Mouse (Mus musculus): ENCODE data around the gene Spint4. TPM values are rescaled to one million over a fixed set of nuclear protein-coding genes. Genes with fewer than 3 reads are reported as not detected.

Spint4 gene
- total and polyA plus RNA-seq, 2 experiments: not detected

DNA sequence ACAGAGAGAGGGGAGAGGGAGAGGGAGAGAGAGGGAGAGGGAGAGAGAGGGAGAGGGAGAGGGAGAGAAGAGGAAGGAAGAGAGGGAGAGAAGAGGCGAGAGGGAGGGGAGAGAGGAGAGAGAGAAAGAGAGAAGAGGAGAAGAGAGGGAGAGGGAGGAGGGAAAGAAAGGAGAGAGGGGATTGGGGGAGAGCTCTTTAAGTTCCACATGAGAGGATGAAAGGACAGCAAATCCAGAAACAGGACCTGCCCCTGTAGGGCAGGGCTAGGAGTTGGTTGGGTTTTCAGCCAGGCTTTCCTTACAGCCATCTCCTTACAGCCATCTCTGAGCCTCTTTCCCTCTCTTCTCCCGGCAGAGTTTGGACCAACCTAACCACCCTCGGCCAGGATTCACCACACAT, 13.5 kb upstream of the Spint4 start, which contains the start of gene Wfdc13:
TSS of gene Wfdc13 (plus strand) at position 301 of the 400 bp plus-strand sequence.
- H3K9ac ChIP-seq (ENCODE audit: low read depth, low read length): no peak within 1 kb of the TSS
- peaks cover 2% of the 10 kb centered on the region; the same call in 1 of the 2 replicates for H3K27me3 ChIP-seq (ENCODE audit: control insufficient read depth, insufficient read depth, low read length)
- no peaks in the 10 kb centered on the region for H3K36me3 ChIP-seq (ENCODE audit: control insufficient read depth, insufficient read depth, low read length)
- no peaks in the 10 kb centered on the region for H3K4me1 ChIP-seq (ENCODE audit: control insufficient read depth, insufficient read depth, low read length)
- H3K79me2 ChIP-seq (ENCODE audit: control insufficient read depth, insufficient read depth, low read length): no peaks in the 10 kb centered on the region
- no peak for DNase-seq (ENCODE audit: extremely low read depth, low read depth, low spot score)
- no peak within 1 kb of the TSS for H3K27ac ChIP-seq (replicated peaks; ENCODE audit: insufficient read depth, low read depth, low read length)
- no peak within 1 kb of the TSS for H3K4me3 ChIP-seq (ENCODE audit: insufficient read depth, low read depth, low read length)
- 60% methylated on average over 3 of the region's 3 CpGs for WGBS
- TF ChIP-seq POLR2A (IDR thresholded peaks at IDR 0.05; ENCODE audit: extremely low read depth, insufficient read depth, low read length) (no peak), CTCF (IDR thresholded peaks at IDR 0.05; ENCODE audit: low read depth, low read length) (no peak)

DNA sequence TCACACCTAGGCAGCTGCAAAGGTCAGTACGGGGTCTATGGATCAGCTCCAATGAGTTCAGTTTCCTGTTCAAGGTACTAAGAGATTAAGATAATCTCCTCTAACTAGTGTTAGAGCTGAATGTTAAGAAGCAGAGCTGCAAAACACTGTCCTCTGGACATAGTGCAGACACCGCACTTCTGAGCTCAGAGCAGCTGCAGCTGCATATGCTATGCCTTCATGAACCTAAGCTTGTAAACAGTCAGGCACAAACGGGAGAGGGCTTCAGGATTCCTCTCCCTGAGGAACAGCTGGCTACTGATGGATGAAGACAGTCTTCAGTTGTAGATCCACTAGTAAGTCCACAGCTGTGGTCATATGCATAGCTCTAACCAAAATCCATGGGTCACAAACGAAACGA, 2.7 kb downstream of the Spint4 start:
- no peak overlapping the region for H3K27ac ChIP-seq (replicated peaks; ENCODE audit: insufficient read depth, low read depth, low read length)
- H3K27me3 ChIP-seq (ENCODE audit: control insufficient read depth, insufficient read depth, low read length): no peaks in the 10 kb centered on the region
- no peak for DNase-seq (ENCODE audit: extremely low read depth, low read depth, low spot score)
- WGBS: 72% methylated on average over 5 of the region's 5 CpGs
- TF ChIP-seq POLR2A (IDR thresholded peaks at IDR 0.05; ENCODE audit: extremely low read depth, insufficient read depth, low read length) (no peak), CTCF (IDR thresholded peaks at IDR 0.05; ENCODE audit: low read depth, low read length) (no peak)
- H3K4me1 ChIP-seq (ENCODE audit: control insufficient read depth, insufficient read depth, low read length): no peaks in the 10 kb centered on the region
- no peaks in the 10 kb centered on the region for H3K79me2 ChIP-seq (ENCODE audit: control insufficient read depth, insufficient read depth, low read length)
- no peak overlapping the region for H3K4me3 ChIP-seq (ENCODE audit: insufficient read depth, low read depth, low read length)
- H3K9ac ChIP-seq (ENCODE audit: low read depth, low read length): no peak overlapping the region
- H3K36me3 ChIP-seq (ENCODE audit: control insufficient read depth, insufficient read depth, low read length): no peaks in the 10 kb centered on the region

DNA sequence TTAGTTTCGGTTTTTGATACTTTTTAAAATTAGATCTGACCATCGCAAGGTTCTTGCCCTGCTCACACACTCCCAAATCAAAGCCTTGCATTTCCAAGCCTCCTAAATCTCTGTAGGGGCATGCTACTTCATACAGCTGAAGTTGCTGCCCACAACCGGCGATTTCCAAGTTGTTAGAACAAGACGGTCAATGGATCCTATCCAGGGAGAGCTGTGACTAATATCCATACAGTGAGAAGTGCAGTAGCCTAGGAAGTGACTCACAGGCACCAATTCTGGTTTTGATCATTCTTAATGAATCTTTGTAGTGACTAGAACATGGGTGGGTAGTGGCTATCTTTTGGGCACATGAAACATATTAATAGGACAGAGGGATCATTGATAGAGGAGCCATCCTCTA, 3.5 kb downstream of the Spint4 start:
- Histone ChIP-seq H3K27me3 (ENCODE audit: control insufficient read depth, insufficient read depth, low read length) (no peaks in the 10 kb centered on the region), H3K4me1 (ENCODE audit: control insufficient read depth, insufficient read depth, low read length) (no peaks in the 10 kb centered on the region), H3K4me3 (ENCODE audit: insufficient read depth, low read depth, low read length) (no peak overlapping the region), H3K79me2 (ENCODE audit: control insufficient read depth, insufficient read depth, low read length) (no peaks in the 10 kb centered on the region), H3K9ac (ENCODE audit: low read depth, low read length) (no peak overlapping the region), H3K27ac (replicated peaks; ENCODE audit: insufficient read depth, low read depth, low read length) (no peak overlapping the region), H3K36me3 (ENCODE audit: control insufficient read depth, insufficient read depth, low read length) (no peaks in the 10 kb centered on the region)
- 85% methylated on average over 5 of the region's 5 CpGs for WGBS
- TF ChIP-seq CTCF (IDR thresholded peaks at IDR 0.05; ENCODE audit: low read depth, low read length): no peak
- TF ChIP-seq POLR2A (IDR thresholded peaks at IDR 0.05; ENCODE audit: extremely low read depth, insufficient read depth, low read length): no peak
- DNase-seq (ENCODE audit: extremely low read depth, low read depth, low spot score): no peak

DNA sequence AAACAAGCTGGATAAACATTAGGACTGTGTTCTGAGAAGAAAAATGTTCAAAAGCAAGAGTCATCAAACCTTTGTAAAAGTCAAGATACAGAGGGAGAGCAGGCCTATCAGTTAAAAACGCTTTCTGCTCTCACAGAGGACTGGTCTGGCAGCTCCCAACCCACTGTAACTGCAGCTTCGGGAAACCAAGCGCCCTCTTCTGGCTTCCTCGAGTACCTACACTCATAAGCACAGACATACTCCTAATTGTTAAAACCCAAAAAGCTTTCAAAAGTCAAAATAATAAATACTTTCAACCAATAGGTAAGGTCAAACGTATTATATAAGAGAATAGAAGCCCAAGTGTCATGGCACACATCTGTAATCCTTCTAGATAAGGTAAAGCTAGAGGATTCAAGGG, 5.9 kb downstream of the Spint4 start:
- Histone ChIP-seq H3K27me3 (ENCODE audit: control insufficient read depth, insufficient read depth, low read length) (no peaks in the 10 kb centered on the region), H3K27ac (replicated peaks; ENCODE audit: insufficient read depth, low read depth, low read length) (no peak overlapping the region), H3K79me2 (ENCODE audit: control insufficient read depth, insufficient read depth, low read length) (no peaks in the 10 kb centered on the region), H3K36me3 (ENCODE audit: control insufficient read depth, insufficient read depth, low read length) (no peaks in the 10 kb centered on the region), H3K4me1 (ENCODE audit: control insufficient read depth, insufficient read depth, low read length) (no peaks in the 10 kb centered on the region), H3K4me3 (ENCODE audit: insufficient read depth, low read depth, low read length) (no peak overlapping the region), H3K9ac (ENCODE audit: low read depth, low read length) (no peak overlapping the region)
- no peak for DNase-seq (ENCODE audit: extremely low read depth, low read depth, low spot score)
- TF ChIP-seq POLR2A (IDR thresholded peaks at IDR 0.05; ENCODE audit: extremely low read depth, insufficient read depth, low read length) (no peak), CTCF (IDR thresholded peaks at IDR 0.05; ENCODE audit: low read depth, low read length) (no peak)
- WGBS: 86% methylated on average over 5 of the region's 5 CpGs

DNA sequence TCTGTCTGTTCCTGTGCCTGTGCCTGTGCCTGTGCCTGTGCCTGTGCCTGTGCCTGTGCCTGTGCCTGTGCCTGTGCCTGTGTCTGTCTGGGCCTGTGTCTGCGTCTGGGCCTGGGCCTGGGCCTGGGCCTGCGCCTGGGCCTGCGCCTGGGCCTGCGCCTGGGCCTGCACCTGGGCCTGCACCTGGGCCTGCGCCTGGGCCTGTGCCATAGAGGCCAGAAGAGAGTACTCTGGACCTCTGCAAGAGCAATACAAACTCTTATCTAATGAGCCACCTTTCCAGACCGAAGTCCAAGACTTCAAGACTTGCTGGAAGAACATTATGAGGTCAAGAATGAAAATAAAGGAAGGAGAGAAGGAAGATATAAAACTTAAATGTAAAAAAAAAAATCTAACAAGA, 7.0 kb downstream of the Spint4 start:
- Histone ChIP-seq H3K4me3 (ENCODE audit: insufficient read depth, low read depth, low read length) (no peak overlapping the region), H3K27me3 (ENCODE audit: control insufficient read depth, insufficient read depth, low read length) (no peaks in the 10 kb centered on the region), H3K36me3 (ENCODE audit: control insufficient read depth, insufficient read depth, low read length) (no peaks in the 10 kb centered on the region), H3K79me2 (ENCODE audit: control insufficient read depth, insufficient read depth, low read length) (no peaks in the 10 kb centered on the region), H3K27ac (replicated peaks; ENCODE audit: insufficient read depth, low read depth, low read length) (no peak overlapping the region), H3K9ac (ENCODE audit: low read depth, low read length) (no peak overlapping the region), H3K4me1 (ENCODE audit: control insufficient read depth, insufficient read depth, low read length) (no peaks in the 10 kb centered on the region)
- 91% methylated on average over 6 of the region's 6 CpGs for WGBS
- no peak for DNase-seq (ENCODE audit: extremely low read depth, low read depth, low spot score)
- no peak for TF ChIP-seq POLR2A (IDR thresholded peaks at IDR 0.05; ENCODE audit: extremely low read depth, insufficient read depth, low read length)
- TF ChIP-seq CTCF (IDR thresholded peaks at IDR 0.05; ENCODE audit: low read depth, low read length): no peak

DNA sequence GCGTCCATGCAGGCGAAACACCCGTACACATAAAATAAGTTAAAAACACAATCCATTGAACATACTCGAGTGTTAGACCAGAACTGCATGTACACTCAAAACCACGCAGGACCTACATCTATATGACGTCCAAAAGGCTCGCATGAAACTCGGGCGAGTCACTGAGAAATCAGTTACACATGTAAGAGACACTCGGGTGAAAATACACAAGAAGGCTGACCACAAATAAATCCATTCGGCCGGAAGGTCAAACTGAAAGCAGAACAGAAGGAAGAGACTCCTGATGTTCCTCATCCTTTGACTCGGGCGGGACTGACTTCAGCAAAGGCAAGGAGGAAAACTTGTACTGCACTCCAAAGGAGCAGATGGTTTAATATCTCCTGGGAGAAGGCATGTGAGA, 7.7 kb downstream of the Spint4 start:
- TF ChIP-seq CTCF (IDR thresholded peaks at IDR 0.05; ENCODE audit: low read depth, low read length): no peak
- TF ChIP-seq POLR2A (IDR thresholded peaks at IDR 0.05; ENCODE audit: extremely low read depth, insufficient read depth, low read length): no peak
- 89% methylated on average over 14 of the region's 14 CpGs for WGBS
- Histone ChIP-seq H3K79me2 (ENCODE audit: control insufficient read depth, insufficient read depth, low read length) (no peaks in the 10 kb centered on the region), H3K27ac (replicated peaks; ENCODE audit: insufficient read depth, low read depth, low read length) (no peak overlapping the region), H3K36me3 (ENCODE audit: control insufficient read depth, insufficient read depth, low read length) (no peaks in the 10 kb centered on the region), H3K27me3 (ENCODE audit: control insufficient read depth, insufficient read depth, low read length) (no peaks in the 10 kb centered on the region), H3K9ac (ENCODE audit: low read depth, low read length) (no peak overlapping the region), H3K4me1 (ENCODE audit: control insufficient read depth, insufficient read depth, low read length) (no peaks in the 10 kb centered on the region), H3K4me3 (ENCODE audit: insufficient read depth, low read depth, low read length) (no peak overlapping the region)
- DNase-seq (ENCODE audit: extremely low read depth, low read depth, low spot score): peak; percentile 10
